Mouse (Mus musculus) frontal cortex, postnatal 14 days (tissue): Measurements from ENCODE around the gene Rrbp1.

Source experiments
- DNase-seq, 2 experiments: peaks; one replicate each; pipeline ENCODE4 v3.0.0; 2022; ENCODE audit warnings: low spot score in 2 of 2

Gene Rrbp1

GRCm38 (mm10) chr2:144011080-144011551 is at the start of gene Rrbp1:
Gene Rrbp1, minus strand, starts transcription at chr2:144011263.
- peak; percentile 99 for DNase-seq

DNA sequence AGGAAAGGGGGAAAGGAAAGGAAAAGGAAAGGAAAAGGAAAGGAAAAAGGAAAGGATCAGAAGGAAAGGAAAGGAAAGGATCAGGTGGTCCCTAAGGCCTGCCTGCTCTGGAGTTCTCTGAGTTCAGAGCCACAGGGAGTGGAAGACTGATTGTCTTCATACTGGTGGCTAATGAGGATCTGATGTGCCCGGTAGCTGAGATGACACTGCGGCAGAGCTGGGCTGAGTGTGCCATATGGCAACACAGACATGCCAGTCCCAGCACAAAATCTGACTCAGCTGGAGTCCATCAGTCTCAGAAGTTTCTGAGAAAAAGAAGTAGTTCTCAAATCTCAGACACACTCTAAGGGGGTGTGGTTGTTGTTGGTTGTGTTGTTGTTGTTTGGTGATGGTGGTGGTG is 46.7 kb upstream of the Rrbp1 start:
- DNase-seq = no peak

- DNase-seq = peak; percentile 52 to 66
Observed at GRCm38 (mm10) chr2:144052410-144053065, 41.5 kb upstream of the Rrbp1 start.

DNA sequence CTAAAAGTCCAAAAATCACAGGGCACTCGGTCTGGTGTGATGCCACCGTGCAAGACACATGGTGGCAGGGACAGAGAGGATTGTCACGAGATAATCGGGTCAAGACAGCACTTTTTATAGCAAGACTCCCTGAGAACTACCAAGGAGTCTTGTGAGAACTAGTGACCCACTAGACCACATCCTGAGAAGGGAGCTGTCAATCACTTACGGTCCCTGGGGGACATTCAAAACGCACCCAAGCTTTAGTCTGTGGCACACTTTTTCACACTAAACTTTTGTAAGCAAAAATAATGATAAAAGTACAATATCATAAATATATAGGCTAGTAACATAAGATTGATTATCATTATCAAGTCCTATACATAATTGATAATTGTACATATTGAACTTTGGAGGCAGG is 39.8 kb upstream of the Rrbp1 start:
- DNase-seq = no peak

DNA sequence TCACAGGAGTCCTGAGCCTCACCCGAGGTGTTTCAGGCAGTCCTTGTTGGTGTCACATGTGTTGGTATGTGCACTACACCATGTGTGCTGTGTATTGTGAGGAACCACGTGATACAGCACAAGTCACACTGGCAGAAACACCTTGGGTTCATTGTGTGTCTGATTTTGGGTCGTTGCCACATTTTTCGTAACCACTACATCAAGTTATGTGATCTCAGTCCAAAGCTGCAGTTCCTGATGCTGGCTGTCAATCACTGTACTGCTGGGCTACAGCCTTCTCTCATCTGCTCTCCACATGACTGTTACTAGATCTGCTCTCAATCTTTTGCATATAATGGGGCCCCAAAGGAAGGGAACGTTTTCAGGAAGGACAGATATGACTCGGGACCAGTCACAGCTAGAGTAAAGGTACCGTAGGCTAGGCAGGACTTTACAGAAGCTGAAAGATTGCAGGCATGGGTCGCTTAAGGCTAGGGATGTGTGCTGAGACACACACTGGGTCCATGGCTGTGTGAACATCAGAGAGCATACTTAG is 39.1 kb upstream of the Rrbp1 start:
- no peak for DNase-seq

DNA sequence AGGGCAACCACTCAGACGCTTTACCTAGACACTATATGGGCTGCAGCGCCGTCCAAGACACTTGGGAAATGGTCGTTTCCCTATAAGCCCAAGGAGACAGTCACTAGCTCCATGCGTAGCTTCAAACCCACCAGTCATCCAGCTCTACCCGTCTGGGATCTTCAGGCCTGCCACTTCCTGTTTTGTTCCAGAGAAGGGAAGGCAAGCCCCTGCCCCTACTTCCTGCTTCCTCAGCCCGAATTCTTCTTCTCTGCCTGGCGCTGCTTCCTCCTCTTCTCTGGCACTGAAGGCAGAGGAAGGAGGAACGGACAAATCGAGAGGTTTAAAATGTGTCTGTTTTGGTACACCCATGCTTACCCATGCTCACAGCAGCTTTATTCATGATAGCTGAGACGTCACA is 35.9 kb upstream of the Rrbp1 start:
- peak in 1 of 2 experiments; percentile 8 for DNase-seq

GRCm38 (mm10) chr2:144045756-144046560 is 34.9 kb upstream of the Rrbp1 start:
- peak; percentile 19 to 38 for DNase-seq

GRCm38 (mm10) chr2:144044726-144045125 is 33.7 kb upstream of the Rrbp1 start:
- peak; percentile 69 to 70 for DNase-seq

DNA sequence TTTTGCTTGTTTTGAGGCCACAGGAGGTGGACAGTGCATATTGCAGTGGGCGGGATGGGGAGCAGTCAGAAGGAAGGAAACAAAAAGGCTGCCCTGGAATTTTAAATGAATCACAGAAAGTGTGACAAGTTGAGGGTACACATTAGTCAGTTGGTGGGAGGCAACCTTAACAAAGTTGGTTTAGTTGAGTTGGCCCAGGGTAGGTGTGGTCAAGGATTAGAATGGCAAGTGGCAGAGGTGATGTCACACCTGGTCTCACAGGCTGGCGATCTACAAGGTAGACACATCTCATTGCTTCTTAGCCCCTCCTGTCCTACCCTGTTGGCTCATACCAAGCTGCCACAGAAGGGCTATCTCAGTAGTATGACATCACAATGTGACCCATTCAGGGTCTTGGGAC is 21.6 kb upstream of the Rrbp1 start, which contains the start of gene Banf2:
Gene Banf2 (plus strand): TSS at position 396 of the 400 bp plus-strand sequence.
- DNase-seq = no peak

GRCm38 (mm10) chr2:144030791-144031190 is 19.7 kb upstream of the Rrbp1 start:
- DNase-seq = no peak

DNA sequence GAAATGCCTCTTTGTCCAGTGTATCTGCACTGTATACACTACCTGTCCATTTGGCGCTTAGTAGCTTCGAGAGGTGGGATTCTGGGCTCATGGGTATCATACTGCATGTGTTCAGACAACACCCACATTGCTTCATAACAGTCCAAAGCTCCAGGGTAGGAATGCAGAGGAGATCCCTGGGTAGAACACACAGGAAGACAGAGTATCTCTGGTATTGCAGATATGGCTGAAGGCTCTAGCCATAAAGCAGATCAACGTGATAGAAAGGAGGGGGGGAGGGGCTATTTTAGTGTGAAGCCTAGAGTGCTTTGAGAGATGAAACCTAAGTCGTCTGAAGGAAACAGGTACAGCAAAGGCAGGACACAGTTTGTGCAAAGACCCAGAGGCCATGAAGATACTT is 15.4 kb upstream of the Rrbp1 start:
- no peak for DNase-seq

- no peak for DNase-seq
Observed at GRCm38 (mm10) chr2:144025361-144025760, 14.3 kb upstream of the Rrbp1 start.

DNA sequence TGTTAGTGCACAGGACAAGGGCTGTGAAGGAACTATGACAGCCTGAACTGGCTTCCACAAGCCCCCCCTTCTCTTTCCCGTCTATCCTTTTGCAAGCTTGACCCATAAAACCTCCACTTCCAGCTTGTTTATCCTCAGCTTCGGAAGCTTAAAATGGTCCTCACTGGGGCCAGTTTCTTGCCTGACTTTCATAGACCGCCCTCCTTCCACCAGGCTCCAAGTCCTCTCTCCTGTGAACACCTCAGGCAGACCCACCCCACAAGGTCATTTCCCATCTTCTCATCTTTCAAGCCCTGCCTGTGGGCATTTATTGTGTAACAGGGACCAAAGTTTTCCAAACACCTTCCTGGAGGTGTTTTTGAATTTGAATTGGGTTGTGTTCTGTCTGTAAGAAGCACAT is 11.4 kb upstream of the Rrbp1 start:
- DNase-seq = no peak

GRCm38 (mm10) chr2:144019971-144020370 is 8.9 kb upstream of the Rrbp1 start:
- no peak for DNase-seq

DNA sequence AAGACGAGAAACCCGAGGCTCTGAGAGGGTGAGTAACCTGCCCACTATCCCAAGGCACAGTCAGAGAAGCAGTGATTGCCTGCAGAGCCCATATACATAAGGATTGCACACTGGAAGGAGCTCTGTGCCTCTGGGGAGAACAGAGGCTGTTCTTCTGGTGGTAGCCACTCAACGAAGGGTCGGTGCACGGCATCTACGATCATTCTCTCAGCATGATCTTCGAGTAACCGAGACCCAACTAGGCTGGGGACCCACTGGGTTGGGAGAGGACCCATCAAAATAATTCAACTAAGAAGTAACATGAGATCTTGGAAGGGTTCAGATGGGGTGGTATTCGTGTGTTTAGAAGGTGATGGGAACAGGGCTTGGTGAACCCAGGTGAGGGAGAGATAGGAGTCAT is 4.8 kb upstream of the Rrbp1 start:
- DNase-seq = no peak

GRCm38 (mm10) chr2:144014481-144014880 is 3.4 kb upstream of the Rrbp1 start:
- DNase-seq = no peak

DNA sequence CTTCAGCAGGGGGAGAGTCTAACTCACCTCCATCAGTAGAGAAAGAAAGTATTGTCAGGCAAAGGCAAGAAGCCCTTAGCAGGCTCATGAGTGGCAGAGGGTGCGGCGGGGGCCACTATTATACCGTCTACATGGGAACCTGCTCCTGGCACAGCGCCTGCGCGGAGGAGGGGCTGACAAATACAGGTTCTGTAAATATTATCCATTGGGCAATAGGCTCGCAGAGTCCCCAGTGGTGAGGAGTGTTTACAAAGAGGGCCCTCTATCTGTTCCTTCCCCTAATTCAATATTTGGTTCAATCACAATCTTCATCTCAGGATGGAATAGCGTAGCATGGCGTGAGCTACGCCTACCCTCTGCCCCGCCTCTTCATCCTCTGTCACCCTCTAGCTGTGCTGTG is 3.0 kb upstream of the Rrbp1 start:
- no peak for DNase-seq

GRCm38 (mm10) chr2:144010282-144011044 is 600 bp downstream of the Rrbp1 start:
- DNase-seq = peak; percentile 56 to 64

DNA sequence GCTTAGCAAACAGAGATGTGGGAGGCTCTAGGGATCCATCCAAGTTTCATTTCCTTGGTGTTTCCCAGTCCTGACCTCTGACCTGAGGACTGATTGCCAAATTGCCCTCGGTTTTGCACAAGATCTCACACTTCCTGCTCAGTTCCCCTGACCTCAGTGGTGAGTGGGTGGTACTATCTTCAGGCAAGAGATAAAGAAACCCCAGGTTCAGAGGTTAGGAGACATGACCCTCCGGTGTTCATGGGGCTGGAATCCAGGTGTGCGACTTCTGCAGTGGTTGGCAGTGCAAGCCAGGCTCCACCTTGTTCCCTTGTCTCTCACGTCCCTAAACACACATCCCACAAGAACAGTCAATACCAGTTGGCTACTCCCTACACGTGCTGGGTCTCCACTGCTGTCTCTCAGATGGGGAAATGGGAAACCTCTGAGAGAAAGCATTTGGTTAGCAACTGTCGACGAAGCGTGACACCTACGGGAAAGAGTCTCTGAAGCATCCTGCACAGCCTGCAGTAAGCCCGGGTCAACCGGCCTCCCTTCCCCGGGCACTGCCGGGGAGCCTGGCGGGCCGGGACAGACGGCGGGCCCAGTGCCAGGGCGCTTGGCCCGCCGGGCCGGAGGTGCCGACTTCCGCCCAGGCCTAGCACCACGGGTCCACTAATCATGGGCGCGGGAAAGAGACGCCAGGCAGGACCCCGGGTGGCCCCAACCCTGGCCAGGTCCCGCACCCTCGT is 1.3 kb downstream of the Rrbp1 start:
- peak in 1 of 2 experiments; percentile 16 for DNase-seq

- DNase-seq = no peak
Observed at GRCm38 (mm10) chr2:144009081-144009480, 2.0 kb downstream of the Rrbp1 start.

GRCm38 (mm10) chr2:144007211-144007610 is 3.9 kb downstream of the Rrbp1 start:
- DNase-seq = no peak
